Mouse (Mus musculus) liver, embryonic 16.5 days (tissue): ENCODE data around the gene Gm3159. TPM values are rescaled to one million over a fixed set of nuclear protein-coding genes. Genes with fewer than 3 reads are reported as not detected.
"Not testable (repeated sequence)": the region's sequence is repeated elsewhere in the genome, so short reads cannot be mapped to it uniquely, and the experiment has no call there.

Experiments used
- ATAC-seq: fragments of 200-750 bp; cut with Nextera tagmentation; 2 replicates; pipeline ENCODE4 v1.8.0; 2017; ENCODE audit warnings: low read depth, mild to moderate bottlenecking, moderate number of reproducible peaks, moderate library complexity
- H3K27ac ChIP-seq: fragments of 300-500 bp; sonication (generic); 2 replicates; pipeline ENCODE4 v1.5.1; 2014; ENCODE audit warnings: mild to moderate bottlenecking, low read length
- H3K27me3 ChIP-seq: fragments of 300-500 bp; sonication (generic); 2 replicates; pipeline ENCODE4 v1.6.1; 2014; ENCODE audit warnings: low read depth, low read length, mixed read lengths; ENCODE audit not compliant: control insufficient read depth, insufficient read depth
- H3K36me3 ChIP-seq: fragments of 300-500 bp; sonication (generic); 2 replicates; pipeline ENCODE4 v1.6.1; 2014; ENCODE audit warnings: mild to moderate bottlenecking; ENCODE audit not compliant: control insufficient read depth, insufficient read depth
- H3K4me1 ChIP-seq: fragments of 300-500 bp; sonication (generic); 2 replicates; pipeline ENCODE4 v1.6.1; 2014; ENCODE audit warnings: low read depth, low read length, mixed read lengths; ENCODE audit not compliant: control insufficient read depth
- H3K4me2 ChIP-seq: fragments of 300-500 bp; sonication (generic); 2 replicates; pipeline ENCODE4 v1.6.1; 2014; ENCODE audit warnings: low read depth, low read length, mixed read lengths
- H3K4me3 ChIP-seq: fragments of 300-500 bp; sonication (generic); 2 replicates; pipeline ENCODE4 v1.5.1; 2014; ENCODE audit warnings: low read depth, mild to moderate bottlenecking, low read length
- H3K9ac ChIP-seq: fragments of 300-500 bp; sonication (generic); 2 replicates; pipeline ENCODE4 v1.6.1; 2014; ENCODE audit warnings: low read depth, low read length
- H3K9me3 ChIP-seq: fragments of 300-500 bp; sonication (generic); replicated peaks from 2 replicates; pipeline ENCODE4 v1.6.1; 2016; ENCODE audit warnings: low read length; ENCODE audit not compliant: control insufficient read depth
- WGBS: fragments of 180-500 bp; shearing (Covaris S2); extraction: QIAGEN DNeasy Blood & Tissue Kit; methylation state at CpG from one replicate; pipeline ENCODE4 v1.1.7; 2014; ENCODE audit not compliant: insufficient replicate concordance; 5-methylcytosine and 5-hydroxymethylcytosine counted together
- polyA plus RNA-seq: library from polyadenylated mRNA; unstranded; fragments of >200 nt; fragmentation: Nextera tagmentation; extraction: Ambion mirVana; gene quantifications from 2 replicates; pipeline ENCODE4 v1.2.1, GENCODE M21; 2015

Gm3159 gene
- not detected in 2 replicates for polyA plus RNA-seq

GRCm38 (mm10) chr14:4397226-4397625, at the start of gene Gm3159:
TSS of gene Gm3159 (plus strand) at chr14:4397526.
- not testable (repeated sequence) for H3K4me2 ChIP-seq, H3K4me3 ChIP-seq, H3K36me3 ChIP-seq, H3K27me3 ChIP-seq, H3K4me1 ChIP-seq, H3K27ac ChIP-seq, H3K9ac ChIP-seq, ATAC-seq, H3K9me3 ChIP-seq
- 39% methylated on average over 2 of the region's 3 CpGs for WGBS

- H3K4me2 ChIP-seq, H3K4me3 ChIP-seq, H3K36me3 ChIP-seq, H3K9ac ChIP-seq, H3K4me1 ChIP-seq, ATAC-seq, H3K27ac ChIP-seq, H3K9me3 ChIP-seq, H3K27me3 ChIP-seq: not testable (repeated sequence)
- WGBS = 52% methylated on average over 3 of the region's 3 CpGs
These were observed 28.3 kb upstream of the Gm3159 start for GRCm38 (mm10) chr14:4368991-4369390.

GRCm38 (mm10) chr14:4369691-4370090, 27.6 kb upstream of the Gm3159 start:
- H3K4me3 ChIP-seq, H3K9me3 ChIP-seq, H3K36me3 ChIP-seq, H3K4me2 ChIP-seq, H3K4me1 ChIP-seq, H3K27ac ChIP-seq, H3K27me3 ChIP-seq, H3K9ac ChIP-seq, ATAC-seq: not testable (repeated sequence)
- WGBS = 53% methylated on average over 3 of the region's 3 CpGs

GRCm38 (mm10) chr14:4377871-4378270, 19.5 kb upstream of the Gm3159 start:
- not testable (repeated sequence) for H3K36me3 ChIP-seq, H3K9me3 ChIP-seq, ATAC-seq, H3K27me3 ChIP-seq, H3K9ac ChIP-seq, H3K4me1 ChIP-seq, H3K27ac ChIP-seq, H3K4me3 ChIP-seq, H3K4me2 ChIP-seq

- H3K36me3 ChIP-seq, H3K27me3 ChIP-seq, ATAC-seq, H3K9me3 ChIP-seq, H3K4me2 ChIP-seq, H3K9ac ChIP-seq, H3K4me1 ChIP-seq, H3K4me3 ChIP-seq, H3K27ac ChIP-seq: not testable (repeated sequence)
These were observed 11.7 kb upstream of the Gm3159 start for GRCm38 (mm10) chr14:4385606-4386005.

GRCm38 (mm10) chr14:4392841-4393530, 4.3 kb upstream of the Gm3159 start:
- WGBS = 72% methylated on average over 4 of the region's 6 CpGs
- not testable (repeated sequence) for H3K36me3 ChIP-seq, H3K9ac ChIP-seq, H3K27me3 ChIP-seq, H3K27ac ChIP-seq, H3K9me3 ChIP-seq, H3K4me1 ChIP-seq, H3K4me3 ChIP-seq, ATAC-seq, H3K4me2 ChIP-seq

GRCm38 (mm10) chr14:4398624-4399023, 1.3 kb downstream of the Gm3159 start:
- H3K27me3 ChIP-seq, H3K9ac ChIP-seq, H3K9me3 ChIP-seq, H3K4me3 ChIP-seq, H3K4me2 ChIP-seq, H3K36me3 ChIP-seq, H3K4me1 ChIP-seq, H3K27ac ChIP-seq, ATAC-seq: not testable (repeated sequence)

GRCm38 (mm10) chr14:4400115-4400789, 2.9 kb downstream of the Gm3159 start:
- ATAC-seq, H3K9me3 ChIP-seq, H3K27me3 ChIP-seq, H3K36me3 ChIP-seq, H3K27ac ChIP-seq, H3K9ac ChIP-seq, H3K4me1 ChIP-seq, H3K4me3 ChIP-seq, H3K4me2 ChIP-seq: not testable (repeated sequence)
- 69% methylated on average over 5 of the region's 5 CpGs for WGBS

GRCm38 (mm10) chr14:4401245-4401644, 3.9 kb downstream of the Gm3159 start:
- not testable (repeated sequence) for H3K4me1 ChIP-seq, H3K9ac ChIP-seq

More at GRCm38 (mm10) chr14:4401245-4401644, 3.9 kb downstream of the Gm3159 start:
- not testable (repeated sequence) for H3K27me3 ChIP-seq, H3K27ac ChIP-seq, H3K4me3 ChIP-seq, H3K4me2 ChIP-seq, ATAC-seq, H3K36me3 ChIP-seq, H3K9me3 ChIP-seq
- WGBS = 37% methylated on average over 4 of the region's 5 CpGs
